Mouse (Mus musculus) adrenal gland, adult 18-20 months (tissue): Measurements from ENCODE around the gene Trpm8. TPM values are rescaled to one million over a fixed set of nuclear protein-coding genes. Genes with fewer than 3 reads are reported as not detected.

Experiments used
- DNase-seq, 2 experiments: peaks; one replicate each; pipeline ENCODE4 v3.0.0; 2021 to 2022; ENCODE audit warnings: low spot score in 2 of 2
- total RNA-seq, 2 experiments: library from RNA; stranded (reverse); gene quantifications; 1 replicate in 1 of 2; 2 replicates in 1 of 2; pipeline ENCODE4 v1.2.3; 2021

The Trpm8 gene
- total RNA-seq, 2 experiments from 2014 or later, result not detected

- DNase-seq, result no peak
Observed at GRCm38 (mm10) chr1:88422846-88423395, 145.5 kb downstream of the Trpm8 start.

- DNase-seq, result peak; percentile 80 to 81
Observed at GRCm38 (mm10) chr1:88424602-88425252, 147.3 kb downstream of the Trpm8 start.

GRCm38 (mm10) chr1:88427987-88428741 is 150.7 kb downstream of the Trpm8 start:
- no peak for DNase-seq

- DNase-seq, result no peak
Observed at GRCm38 (mm10) chr1:88429413-88429812, 152.0 kb downstream of the Trpm8 start.

GRCm38 (mm10) chr1:88431262-88431661 is 153.8 kb downstream of the Trpm8 start:
- no peak for DNase-seq

- no peak for DNase-seq
Observed at GRCm38 (mm10) chr1:88432601-88433000, 155.1 kb downstream of the Trpm8 start.

GRCm38 (mm10) chr1:88433096-88433883 is 155.8 kb downstream of the Trpm8 start:
- DNase-seq, result no peak

GRCm38 (mm10) chr1:88434057-88434456 is 156.6 kb downstream of the Trpm8 start:
- no peak for DNase-seq

GRCm38 (mm10) chr1:88437206-88438126 is 160.0 kb downstream of the Trpm8 start:
- no peak for DNase-seq

Other genes starting within 250 kb of the Trpm8 start
- under 1 TPM in 1 of 2 experiments, not detected in 1; 0.20 TPM for gene Ugt1a10, start 222.3 kb upstream of the Trpm8 start, total RNA-seq
- gene Ugt1a9, start 206.9 kb upstream of the Trpm8 start, total RNA-seq, result not detected
- not detected for gene Ugt1a8, start 189.8 kb upstream of the Trpm8 start, total RNA-seq
- gene Ugt1a7c, start 182.6 kb upstream of the Trpm8 start, total RNA-seq, result 1 to 10 TPM; 1.8 to 3.6 TPM
- 10 to 100 TPM in 1 of 2 experiments, 1 to 10 TPM in 1; 3.5 to 12.0 TPM for gene Ugt1a6b, start 174.4 kb upstream of the Trpm8 start, total RNA-seq
- 10 to 100 TPM in 1 of 2 experiments, 1 to 10 TPM in 1; 9.8 to 20.9 TPM for gene Ugt1a6a, start 142.9 kb upstream of the Trpm8 start, total RNA-seq
- gene Ugt1a5, start 111.6 kb upstream of the Trpm8 start, total RNA-seq, result under 1 TPM in 1 of 2 experiments, not detected in 1; 0.26 TPM
- 1 to 10 TPM in 1 of 2 experiments, not detected in 1; 1.3 TPM for gene Ugt1a2, start 77.1 kb upstream of the Trpm8 start, total RNA-seq
- 1 to 10 TPM; 2.2 to 3.1 TPM for gene Dnajb3, start 71.9 kb upstream of the Trpm8 start, total RNA-seq
- gene Ugt1a1, start 65.7 kb upstream of the Trpm8 start, total RNA-seq, result 10 to 100 TPM in 1 of 2 experiments, under 1 TPM in 1; 0.22 to 77.3 TPM
- under 1 TPM; 0.33 to 0.51 TPM for gene Mroh2a, start 50.7 kb upstream of the Trpm8 start, total RNA-seq
- 10 to 100 TPM; 21.7 to 27.4 TPM for gene Hjurp, start within 50 bp of the Trpm8 start, total RNA-seq
- under 1 TPM in 1 of 2 experiments, not detected in 1; 0.63 TPM for gene Spp2, start 129.3 kb downstream of the Trpm8 start, total RNA-seq
- not detected for gene Glrp1, start 232.4 kb downstream of the Trpm8 start, total RNA-seq